Mouse (Mus musculus) lung, embryonic 14.5 days (tissue): ENCODE measurements at regions not wholly inside any gene's neighbourhood (a gene's known extent, or its start where the extent isn't known, plus 50 kb on each side); places are given as distances from the start of the nearest gene placed in this dataset.
A peak's percentile ranks its signal among the peaks of the same experiment; 100 is the strongest.

Experiments
- ATAC-seq: fragments of 200-750 bp; cut with Nextera tagmentation; 2 replicates; pipeline ENCODE4 v1.8.0; 2017; ENCODE audit warnings: mild to moderate bottlenecking, moderate TSS enrichment, moderate library complexity; ENCODE audit not compliant: insufficient read depth
- DNase-seq: peaks from one replicate; pipeline ENCODE4 v3.0.0-alpha.2; 2015
- H3K27ac ChIP-seq: fragments of 300-500 bp; sonication (generic); 2 replicates; pipeline ENCODE4 v1.5.1; 2014; ENCODE audit warnings: low read depth, mild to moderate bottlenecking, moderate library complexity
- H3K27me3 ChIP-seq: fragments of 300-500 bp; sonication (generic); 2 replicates; pipeline ENCODE4 v1.6.1; 2014; ENCODE audit warnings: low read length, control low read depth; ENCODE audit not compliant: insufficient read depth
- H3K36me3 ChIP-seq: fragments of 300-500 bp; sonication (generic); 2 replicates; pipeline ENCODE4 v1.6.1; 2014; ENCODE audit warnings: control low read depth; ENCODE audit not compliant: insufficient read depth
- H3K4me1 ChIP-seq: fragments of 300-500 bp; sonication (generic); 2 replicates; pipeline ENCODE4 v1.6.1; 2014; ENCODE audit warnings: antibody characterized with exemption, control low read depth; ENCODE audit not compliant: insufficient read depth
- H3K4me2 ChIP-seq: fragments of 300-500 bp; sonication (generic); 2 replicates; pipeline ENCODE4 v1.6.1; 2014; ENCODE audit warnings: mild to moderate bottlenecking
- H3K4me3 ChIP-seq: fragments of 300-500 bp; sonication (generic); 2 replicates; pipeline ENCODE4 v1.5.1; 2014; ENCODE audit warnings: low read depth, low read length
- H3K9ac ChIP-seq: fragments of 300-500 bp; sonication (generic); 2 replicates; pipeline ENCODE4 v1.6.1; 2014
- H3K9me3 ChIP-seq: fragments of 300-500 bp; sonication (generic); 2 replicates; pipeline ENCODE4 v1.6.1; 2016; ENCODE audit warnings: low read depth, low read length, control low read depth
- CTCF ChIP-seq: IDR thresholded peaks from 2 replicates; pipeline ENCODE4 v1.5.1; 2016; ENCODE audit warnings: antibody characterized with exemption, low read depth
- WGBS: fragments of 180-500 bp; shearing (Covaris S2); extraction: QIAGEN DNeasy Blood & Tissue Kit; methylation state at CpG from one replicate; pipeline ENCODE4 v1.1.7; 2014; 5-methylcytosine and 5-hydroxymethylcytosine counted together

DNA sequence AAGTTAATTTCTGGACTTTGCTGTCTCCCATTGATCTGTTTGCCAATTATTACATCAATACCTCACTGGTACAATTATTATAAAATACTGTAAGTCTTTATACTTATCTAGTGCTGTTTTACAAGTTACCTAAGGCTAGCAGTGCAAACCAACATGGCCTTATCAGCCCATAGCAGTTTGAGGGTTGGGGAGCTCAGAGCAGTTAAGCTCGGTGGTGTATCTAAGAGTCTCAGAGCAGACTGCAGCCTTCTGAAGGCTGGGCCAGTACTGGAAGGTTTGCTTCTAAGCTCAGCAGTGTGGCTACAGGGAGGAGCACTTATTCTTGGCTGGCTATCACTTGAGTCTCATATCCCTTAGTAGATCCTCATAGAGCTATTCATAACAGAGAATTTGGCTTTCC lies 212.4 kb upstream of the Klf3 start:
- Histone ChIP-seq H3K9ac (no peak overlapping the region), H3K27ac (no peak overlapping the region; the same call in 1 of the 2 replicates), H3K36me3 (no peaks in the 10 kb centered on the region), H3K4me2 (no peak overlapping the region), H3K9me3 (no peaks in the 10 kb centered on the region), H3K4me1 (peaks cover 8% of the 10 kb centered on the region; the same call in 1 of the 2 replicates), H3K27me3 (no peaks in the 10 kb centered on the region), H3K4me3 (no peak overlapping the region)
- ATAC-seq = no peak
- WGBS = 91% methylated on average over 1 of the region's 1 CpGs
- TF ChIP-seq CTCF = no peak
- DNase-seq = no peak

- Histone ChIP-seq H3K4me1 (peaks cover 8% of the 10 kb centered on the region; the same call in 1 of the 2 replicates), H3K36me3 (no peaks in the 10 kb centered on the region), H3K27ac (no peak overlapping the region), H3K4me3 (no peak overlapping the region), H3K9ac (no peak overlapping the region), H3K9me3 (no peaks in the 10 kb centered on the region), H3K27me3 (no peaks in the 10 kb centered on the region), H3K4me2 (no peak overlapping the region)
- ATAC-seq (no peak), DNase-seq (no peak)
- no peak for TF ChIP-seq CTCF
- WGBS = 98% methylated on average over 2 of the region's 2 CpGs
Observed at GRCm38 (mm10) chr5:64591792-64592191, 211.4 kb upstream of the Klf3 start.

DNA sequence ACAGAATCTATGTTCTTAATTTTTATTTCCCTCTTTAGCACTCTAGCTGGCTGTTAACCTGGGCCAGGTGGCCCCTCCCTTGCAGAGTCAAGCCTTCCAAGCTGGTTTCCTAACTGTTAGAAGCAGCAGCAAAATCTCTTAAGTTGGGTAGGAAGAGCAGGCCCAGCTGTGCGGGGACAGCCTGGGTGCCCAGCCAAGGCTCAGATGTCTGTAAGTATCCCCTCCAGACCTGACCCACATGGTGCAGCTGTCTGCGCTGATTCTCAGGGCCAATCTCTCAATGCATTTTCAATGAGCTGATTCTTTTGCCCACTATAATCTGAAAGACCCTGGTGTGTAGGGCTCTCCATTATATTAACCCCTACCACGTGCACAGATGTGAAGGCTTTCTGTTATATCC lies 208.0 kb upstream of the Klf3 start:
- TF ChIP-seq CTCF = no peak
- Histone ChIP-seq H3K27me3 (no peaks in the 10 kb centered on the region), H3K4me2 (no peak overlapping the region), H3K4me3 (no peak overlapping the region), H3K4me1 (peaks cover 14% of the 10 kb centered on the region), H3K27ac (0 out of 2 replicates have a peak overlapping the region, but pooled peaks have one; percentile 19), H3K36me3 (no peaks in the 10 kb centered on the region), H3K9ac (no peak overlapping the region), H3K9me3 (no peaks in the 10 kb centered on the region)
- ATAC-seq (no peak), DNase-seq (no peak)
- WGBS = 56% methylated on average over 3 of the region's 3 CpGs

DNA sequence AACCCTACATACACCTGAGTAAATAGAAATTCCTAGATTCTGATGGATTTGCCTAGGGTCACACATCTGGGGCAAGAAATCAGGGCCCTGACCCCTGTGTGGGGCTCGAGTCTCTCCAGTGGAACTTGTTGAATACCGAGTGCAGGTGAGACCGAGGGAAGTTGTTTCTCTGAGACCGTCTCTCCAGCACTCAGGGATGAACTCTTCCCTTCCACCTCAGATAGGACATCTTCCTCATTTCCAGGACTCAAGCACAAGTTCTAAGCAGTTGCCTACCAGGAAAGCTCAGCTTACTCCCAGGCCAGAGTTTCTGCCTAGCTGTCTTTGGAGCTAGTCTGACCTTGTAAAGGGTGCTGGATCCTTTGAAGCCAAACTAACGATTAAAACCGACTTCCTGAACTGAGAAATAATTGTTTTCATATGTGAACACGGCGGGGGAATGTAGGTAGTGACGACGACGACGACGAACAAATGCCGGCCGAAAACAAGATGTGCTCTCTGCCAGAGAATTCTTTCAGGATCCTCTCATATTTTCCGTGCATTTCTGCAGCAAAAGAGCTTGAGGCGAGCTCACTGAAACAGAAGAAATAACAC lies 207.3 kb upstream of the Klf3 start:
- H3K4me3 ChIP-seq = no peak overlapping the region
- DNase-seq (no peak), ATAC-seq (no peak)
- H3K27me3 ChIP-seq = no peaks in the 10 kb centered on the region
- H3K9ac ChIP-seq = no peak overlapping the region
- no peaks in the 10 kb centered on the region for H3K36me3 ChIP-seq
- no peak overlapping the region for H3K4me2 ChIP-seq
- H3K27ac ChIP-seq = no peak overlapping the region
- WGBS = 38% methylated on average over 17 of the region's 17 CpGs
- no peak for TF ChIP-seq CTCF
- no peaks in the 10 kb centered on the region for H3K9me3 ChIP-seq
- H3K4me1 ChIP-seq = peaks cover 20% of the 10 kb centered on the region

- 55% methylated on average over 7 of the region's 7 CpGs for WGBS
- ATAC-seq (no peak), DNase-seq (no peak)
- Histone ChIP-seq H3K9ac (no peak overlapping the region), H3K9me3 (no peaks in the 10 kb centered on the region), H3K4me2 (no peak overlapping the region), H3K27ac (no peak overlapping the region), H3K36me3 (no peaks in the 10 kb centered on the region), H3K4me1 (peaks cover 22% of the 10 kb centered on the region), H3K27me3 (no peaks in the 10 kb centered on the region), H3K4me3 (no peak overlapping the region)
- no peak for TF ChIP-seq CTCF
Observed at GRCm38 (mm10) chr5:64597021-64597420, 206.2 kb upstream of the Klf3 start.

- ATAC-seq = no peak
- Histone ChIP-seq H3K27ac (no peak overlapping the region), H3K4me1 (peaks cover 22% of the 10 kb centered on the region)
Observed at GRCm38 (mm10) chr5:64597451-64597850, 205.7 kb upstream of the Klf3 start.

GRCm38 (mm10) chr5:64598606-64599005 lies 204.6 kb upstream of the Klf3 start:
- no peak overlapping the region for H3K4me2 ChIP-seq
- no peak overlapping the region for H3K27ac ChIP-seq
- no peak overlapping the region for H3K4me3 ChIP-seq
- H3K9ac ChIP-seq = no peak overlapping the region
- H3K4me1 ChIP-seq = peaks cover 22% of the 10 kb centered on the region
- no peaks in the 10 kb centered on the region for H3K36me3 ChIP-seq
- DNase-seq = no peak
- no peak for ATAC-seq
- WGBS = 73% methylated on average over 3 of the region's 3 CpGs
- no peaks in the 10 kb centered on the region for H3K9me3 ChIP-seq
- H3K27me3 ChIP-seq = no peaks in the 10 kb centered on the region
- no peak for TF ChIP-seq CTCF

More at GRCm38 (mm10) chr5:64597451-64597850, 205.7 kb upstream of the Klf3 start:
- no peak overlapping the region for H3K4me2 ChIP-seq
- H3K9ac ChIP-seq = no peak overlapping the region
- no peaks in the 10 kb centered on the region for H3K9me3 ChIP-seq
- WGBS = 84% methylated on average over 3 of the region's 3 CpGs
- H3K36me3 ChIP-seq = no peaks in the 10 kb centered on the region
- H3K4me3 ChIP-seq = no peak overlapping the region
- H3K27me3 ChIP-seq = no peaks in the 10 kb centered on the region
- no peak for TF ChIP-seq CTCF
- no peak for DNase-seq
